Mouse (Mus musculus): Measurements from ENCODE around the gene Gm9821. TPM values are rescaled to one million over a fixed set of nuclear protein-coding genes. Genes with fewer than 3 reads are reported as not detected.

Gene Gm9821
- 0.38 TPM in 1 of 2 replicates, not detected in the other for polyA plus RNA-seq (2015; fragmentation: Nextera tagmentation; extraction: Ambion mirVana)

- peaks cover 49% of the 10 kb centered on the region for H3K4me1 ChIP-seq (replicated peaks)
- H3K4me3 ChIP-seq (replicated peaks) = no peak within 1 kb of the TSS
- H3K27me3 ChIP-seq = no peaks in the 10 kb centered on the region
- H3K27ac ChIP-seq = no peak within 1 kb of the TSS
- no peak for ATAC-seq
- 80% methylated on average over 18 of the region's 18 CpGs for WGBS
- no peak within 1 kb of the TSS for H3K4me2 ChIP-seq (replicated peaks)
- H3K9ac ChIP-seq (replicated peaks) = 0 out of 2 replicates have a peak within 1 kb of the TSS, but pooled peaks have one; percentile 3
- H3K36me3 ChIP-seq = peaks cover 4% of the 10 kb centered on the region; the same call in 1 of the 2 replicates
- H3K9me3 ChIP-seq = no peaks in the 10 kb centered on the region
Measured at GRCm38 (mm10) chr2:91945483-91945882, at the start of gene Gm9821. Gene Gm9821, plus strand, starts transcription at chr2:91945703.

- Histone ChIP-seq H3K27me3 (no peaks in the 10 kb centered on the region), H3K9me3 (no peaks in the 10 kb centered on the region), H3K9ac (replicated peaks) (no peak overlapping the region), H3K4me2 (replicated peaks) (no peak overlapping the region), H3K27ac (no peak overlapping the region), H3K4me1 (replicated peaks) (no peaks in the 10 kb centered on the region), H3K36me3 (peaks cover 21% of the 10 kb centered on the region), H3K4me3 (replicated peaks) (no peak overlapping the region)
- ATAC-seq = no peak
Measured at GRCm38 (mm10) chr2:91897968-91898367, 47.5 kb upstream of the Gm9821 start.

GRCm38 (mm10) chr2:91899141-91899540 lies 46.4 kb upstream of the Gm9821 start:
- ATAC-seq = no peak
- WGBS = 89% methylated on average over 3 of the region's 3 CpGs
- H3K9me3 ChIP-seq = no peaks in the 10 kb centered on the region

GRCm38 (mm10) chr2:91900431-91900830 lies 45.1 kb upstream of the Gm9821 start:
- 96% methylated on average over 8 of the region's 8 CpGs for WGBS
- no peak for ATAC-seq

More at GRCm38 (mm10) chr2:91899141-91899540, 46.4 kb upstream of the Gm9821 start:
- Histone ChIP-seq H3K36me3 (peaks cover 21% of the 10 kb centered on the region), H3K4me3 (replicated peaks) (no peak overlapping the region), H3K27me3 (no peaks in the 10 kb centered on the region), H3K4me2 (replicated peaks) (no peak overlapping the region), H3K27ac (no peak overlapping the region), H3K4me1 (replicated peaks) (peaks cover 2% of the 10 kb centered on the region; the same call in 1 of the 2 replicates), H3K9ac (replicated peaks) (no peak overlapping the region)

GRCm38 (mm10) chr2:91902336-91902735 lies 43.2 kb upstream of the Gm9821 start:
- Histone ChIP-seq H3K4me2 (replicated peaks) (no peak overlapping the region), H3K4me3 (replicated peaks) (no peak overlapping the region), H3K9ac (replicated peaks) (no peak overlapping the region), H3K27me3 (no peaks in the 10 kb centered on the region), H3K36me3 (peaks cover 30% of the 10 kb centered on the region), H3K9me3 (no peaks in the 10 kb centered on the region), H3K27ac (no peak overlapping the region), H3K4me1 (replicated peaks) (peaks cover 12% of the 10 kb centered on the region)
- WGBS = 60% methylated on average over 5 of the region's 5 CpGs
- ATAC-seq = no peak

More at GRCm38 (mm10) chr2:91900431-91900830, 45.1 kb upstream of the Gm9821 start:
- Histone ChIP-seq H3K27ac (no peak overlapping the region), H3K4me1 (replicated peaks) (peaks cover 12% of the 10 kb centered on the region), H3K4me3 (replicated peaks) (no peak overlapping the region), H3K4me2 (replicated peaks) (no peak overlapping the region), H3K9me3 (no peaks in the 10 kb centered on the region), H3K27me3 (no peaks in the 10 kb centered on the region), H3K36me3 (peaks cover 22% of the 10 kb centered on the region), H3K9ac (replicated peaks) (no peak overlapping the region)

- 96% methylated on average over 3 of the region's 3 CpGs for WGBS
- no peaks in the 10 kb centered on the region for H3K27me3 ChIP-seq
- ATAC-seq = no peak
Measured at GRCm38 (mm10) chr2:91903171-91903925, 42.2 kb upstream of the Gm9821 start.

GRCm38 (mm10) chr2:91904618-91905307 lies 40.7 kb upstream of the Gm9821 start:
- H3K9me3 ChIP-seq = no peaks in the 10 kb centered on the region
- H3K4me1 ChIP-seq (replicated peaks) = peaks cover 12% of the 10 kb centered on the region
- H3K36me3 ChIP-seq = peaks cover 31% of the 10 kb centered on the region
- H3K9ac ChIP-seq (replicated peaks) = no peak overlapping the region
- peak; percentile 45; the same call in 1 of the 2 replicates for ATAC-seq
- 56% methylated on average over 5 of the region's 5 CpGs for WGBS
- H3K27ac ChIP-seq = peak overlapping the region; percentile 76
- no peaks in the 10 kb centered on the region for H3K27me3 ChIP-seq
- H3K4me2 ChIP-seq (replicated peaks) = no peak overlapping the region
- H3K4me3 ChIP-seq (replicated peaks) = no peak overlapping the region

More at GRCm38 (mm10) chr2:91903171-91903925, 42.2 kb upstream of the Gm9821 start:
- no peak overlapping the region for H3K4me3 ChIP-seq (replicated peaks)
- H3K9ac ChIP-seq (replicated peaks) = no peak overlapping the region
- H3K9me3 ChIP-seq = no peaks in the 10 kb centered on the region
- no peak overlapping the region for H3K4me2 ChIP-seq (replicated peaks)
- no peak overlapping the region for H3K27ac ChIP-seq
- H3K4me1 ChIP-seq (replicated peaks) = peaks cover 12% of the 10 kb centered on the region
- H3K36me3 ChIP-seq = peaks cover 30% of the 10 kb centered on the region

- Histone ChIP-seq H3K9me3 (no peaks in the 10 kb centered on the region), H3K4me2 (replicated peaks) (no peak overlapping the region), H3K36me3 (peaks cover 34% of the 10 kb centered on the region), H3K4me3 (replicated peaks) (no peak overlapping the region), H3K9ac (replicated peaks) (no peak overlapping the region), H3K27ac (no peak overlapping the region), H3K4me1 (replicated peaks) (peaks cover 12% of the 10 kb centered on the region), H3K27me3 (no peaks in the 10 kb centered on the region)
- 98% methylated on average over 2 of the region's 2 CpGs for WGBS
- no peak for ATAC-seq
Measured at GRCm38 (mm10) chr2:91906141-91906540, 39.4 kb upstream of the Gm9821 start.

- 88% methylated on average over 3 of the region's 3 CpGs for WGBS
- peaks cover 79% of the 10 kb centered on the region for H3K36me3 ChIP-seq
Measured at GRCm38 (mm10) chr2:91912616-91913015, 32.9 kb upstream of the Gm9821 start.

GRCm38 (mm10) chr2:91913328-91914110 lies 32.0 kb upstream of the Gm9821 start:
- 89% methylated on average over 7 of the region's 7 CpGs for WGBS

More at GRCm38 (mm10) chr2:91912616-91913015, 32.9 kb upstream of the Gm9821 start:
- no peak overlapping the region for H3K4me2 ChIP-seq (replicated peaks)
- H3K4me1 ChIP-seq (replicated peaks) = no peaks in the 10 kb centered on the region
- no peaks in the 10 kb centered on the region for H3K27me3 ChIP-seq
- H3K9ac ChIP-seq (replicated peaks) = no peak overlapping the region
- no peak overlapping the region for H3K4me3 ChIP-seq (replicated peaks)
- H3K9me3 ChIP-seq = no peaks in the 10 kb centered on the region
- H3K27ac ChIP-seq = no peak overlapping the region
- ATAC-seq = no peak

GRCm38 (mm10) chr2:91916346-91916977 lies 29.0 kb upstream of the Gm9821 start:
- no peak for ATAC-seq
- H3K4me1 ChIP-seq (replicated peaks) = peaks cover 6% of the 10 kb centered on the region
- no peak overlapping the region for H3K9ac ChIP-seq (replicated peaks)
- H3K4me3 ChIP-seq (replicated peaks) = no peak overlapping the region
- H3K9me3 ChIP-seq = no peaks in the 10 kb centered on the region
- no peak overlapping the region for H3K27ac ChIP-seq
- peaks cover 20% of the 10 kb centered on the region for H3K27me3 ChIP-seq
- peaks cover 76% of the 10 kb centered on the region for H3K36me3 ChIP-seq
- no peak overlapping the region for H3K4me2 ChIP-seq (replicated peaks)
- WGBS = 93% methylated on average over 7 of the region's 7 CpGs

More at GRCm38 (mm10) chr2:91913328-91914110, 32.0 kb upstream of the Gm9821 start:
- H3K4me2 ChIP-seq (replicated peaks) = no peak overlapping the region
- H3K4me3 ChIP-seq (replicated peaks) = no peak overlapping the region
- ATAC-seq = no peak
- peaks cover 88% of the 10 kb centered on the region for H3K36me3 ChIP-seq
- H3K27ac ChIP-seq = no peak overlapping the region
- H3K4me1 ChIP-seq (replicated peaks) = no peaks in the 10 kb centered on the region
- no peak overlapping the region for H3K9ac ChIP-seq (replicated peaks)
- no peaks in the 10 kb centered on the region for H3K27me3 ChIP-seq
- no peaks in the 10 kb centered on the region for H3K9me3 ChIP-seq
